Mouse (Mus musculus): ENCODE data around the gene Myh7. TPM values are rescaled to one million over a fixed set of nuclear protein-coding genes. Genes with fewer than 3 reads are reported as not detected.
"Not testable (repeated sequence)": the region's sequence is repeated elsewhere in the genome, so short reads cannot be mapped to it uniquely, and the experiment has no call there.

Myh7 gene
- polyA plus RNA-seq, 1 experiment from 2014 or later: 8.2 TPM

DNA sequence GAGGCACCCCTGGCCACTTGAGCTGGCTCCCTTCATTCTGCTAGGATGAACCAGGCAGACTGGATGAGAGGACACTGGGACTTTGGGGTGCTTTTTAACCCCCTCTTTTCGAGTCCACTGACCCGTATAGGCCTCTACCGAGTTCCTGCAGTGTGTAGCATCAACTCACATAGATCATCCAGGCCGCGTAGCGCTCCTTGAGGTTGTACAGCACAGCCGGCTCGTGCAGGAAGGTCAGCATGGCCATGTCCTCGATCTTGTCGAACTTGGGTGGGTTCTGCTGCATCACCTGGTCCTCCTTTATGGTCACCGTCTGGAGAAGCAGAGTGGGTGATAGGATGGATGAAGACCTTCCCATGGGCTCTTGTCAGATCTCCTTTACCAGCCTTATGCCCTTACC, 30.7 kb downstream of the Myh7 start:
- Histone ChIP-seq H3K27ac (no peak overlapping the region), H3K9ac (no peak overlapping the region), H3K4me1 (replicated peaks) (no peaks in the 10 kb centered on the region), H3K27me3 (0 out of 2 replicates have a peak, but pooled peaks cover 10% of the 10 kb centered on the region), H3K4me3 (no peak overlapping the region), H3K9me3 (no peaks in the 10 kb centered on the region), H3K36me3 (no peaks in the 10 kb centered on the region), H3K4me2 (no peak overlapping the region)
- 90% methylated on average over 11 of the region's 11 CpGs for WGBS
- ATAC-seq (ENCODE audit: low FRiP score): no peak

DNA sequence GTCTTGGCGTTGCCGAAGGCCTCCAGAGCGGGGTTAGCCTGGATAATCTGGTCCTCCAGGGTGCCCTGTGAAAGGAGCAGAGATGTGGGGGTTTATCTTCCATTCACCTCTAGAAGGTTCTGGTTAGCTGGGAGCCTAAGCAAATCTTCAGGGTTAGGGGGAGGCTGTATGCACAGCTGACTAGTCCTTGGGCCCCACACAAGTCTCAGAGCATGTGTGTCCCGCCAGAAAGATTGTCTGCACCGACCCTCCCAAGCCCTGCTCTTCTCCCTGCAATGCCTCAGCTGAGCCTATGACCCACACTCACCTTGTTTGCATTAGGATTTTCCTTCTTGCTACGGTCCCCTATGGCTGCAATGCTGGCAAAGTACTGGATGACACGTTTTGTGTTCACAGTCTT, 31.7 kb downstream of the Myh7 start:
- Histone ChIP-seq H3K4me1 (replicated peaks) (no peaks in the 10 kb centered on the region), H3K9ac (no peak overlapping the region), H3K27ac (no peak overlapping the region), H3K4me2 (no peak overlapping the region), H3K27me3 (0 out of 2 replicates have a peak, but pooled peaks cover 10% of the 10 kb centered on the region), H3K9me3 (no peaks in the 10 kb centered on the region), H3K4me3 (no peak overlapping the region), H3K36me3 (no peaks in the 10 kb centered on the region)
- ATAC-seq (ENCODE audit: low FRiP score): no peak
- WGBS: 89% methylated on average over 7 of the region's 7 CpGs

DNA sequence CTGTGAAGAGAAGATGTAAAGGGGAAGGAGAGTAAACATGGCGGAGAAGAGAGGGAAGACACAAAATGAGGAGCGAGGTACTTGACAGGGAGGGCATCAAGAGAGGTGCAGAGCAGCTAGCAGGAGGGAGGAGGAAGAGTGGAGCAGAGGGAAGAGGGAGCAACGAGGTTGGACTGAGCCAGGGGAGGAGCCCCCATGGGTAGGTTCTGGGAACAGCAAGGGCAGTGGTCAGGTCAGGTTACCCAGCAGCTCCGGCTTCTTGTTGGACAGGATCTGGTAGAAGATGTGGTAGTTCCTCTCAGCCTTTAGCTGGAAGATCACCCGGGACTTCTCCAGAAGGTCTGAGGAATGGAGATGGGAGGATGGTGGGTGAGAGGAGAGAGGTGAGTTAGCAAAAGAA, 32.9 kb downstream of the Myh7 start:
- Histone ChIP-seq H3K27ac (no peak overlapping the region), H3K9ac (no peak overlapping the region), H3K27me3 (0 out of 2 replicates have a peak, but pooled peaks cover 3% of the 10 kb centered on the region), H3K9me3 (no peaks in the 10 kb centered on the region), H3K4me2 (no peak overlapping the region), H3K4me1 (replicated peaks) (no peaks in the 10 kb centered on the region), H3K4me3 (no peak overlapping the region), H3K36me3 (no peaks in the 10 kb centered on the region)
- WGBS: 81% methylated on average over 5 of the region's 5 CpGs
- ATAC-seq (ENCODE audit: low FRiP score): no peak

DNA sequence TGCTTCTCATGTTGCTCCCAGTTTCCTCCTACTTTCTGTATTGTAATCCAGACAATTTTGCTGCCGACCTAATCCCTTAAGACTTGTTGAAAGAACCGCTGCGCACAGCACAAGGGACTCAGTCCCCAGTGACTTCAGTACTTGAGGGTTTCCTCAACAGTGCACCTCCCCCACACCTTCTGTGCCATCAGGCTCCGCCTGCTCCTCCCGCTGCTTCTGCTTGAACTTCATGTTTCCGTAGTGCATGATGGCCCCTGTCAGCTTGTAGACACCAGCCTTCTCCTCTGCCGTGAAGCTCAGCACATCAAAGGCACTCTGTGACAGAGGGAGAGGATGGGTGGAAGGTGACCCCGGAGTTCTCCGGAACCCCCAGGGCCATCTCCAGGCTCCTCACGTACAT, 33.7 kb downstream of the Myh7 start:
- Histone ChIP-seq H3K4me2 (no peak overlapping the region), H3K4me3 (no peak overlapping the region), H3K27me3 (0 out of 2 replicates have a peak, but pooled peaks cover 3% of the 10 kb centered on the region), H3K36me3 (no peaks in the 10 kb centered on the region), H3K9ac (no peak overlapping the region), H3K9me3 (no peaks in the 10 kb centered on the region), H3K4me1 (replicated peaks) (no peaks in the 10 kb centered on the region), H3K27ac (no peak overlapping the region)
- no peak for ATAC-seq (ENCODE audit: low FRiP score)
- 75% methylated on average over 10 of the region's 10 CpGs for WGBS

DNA sequence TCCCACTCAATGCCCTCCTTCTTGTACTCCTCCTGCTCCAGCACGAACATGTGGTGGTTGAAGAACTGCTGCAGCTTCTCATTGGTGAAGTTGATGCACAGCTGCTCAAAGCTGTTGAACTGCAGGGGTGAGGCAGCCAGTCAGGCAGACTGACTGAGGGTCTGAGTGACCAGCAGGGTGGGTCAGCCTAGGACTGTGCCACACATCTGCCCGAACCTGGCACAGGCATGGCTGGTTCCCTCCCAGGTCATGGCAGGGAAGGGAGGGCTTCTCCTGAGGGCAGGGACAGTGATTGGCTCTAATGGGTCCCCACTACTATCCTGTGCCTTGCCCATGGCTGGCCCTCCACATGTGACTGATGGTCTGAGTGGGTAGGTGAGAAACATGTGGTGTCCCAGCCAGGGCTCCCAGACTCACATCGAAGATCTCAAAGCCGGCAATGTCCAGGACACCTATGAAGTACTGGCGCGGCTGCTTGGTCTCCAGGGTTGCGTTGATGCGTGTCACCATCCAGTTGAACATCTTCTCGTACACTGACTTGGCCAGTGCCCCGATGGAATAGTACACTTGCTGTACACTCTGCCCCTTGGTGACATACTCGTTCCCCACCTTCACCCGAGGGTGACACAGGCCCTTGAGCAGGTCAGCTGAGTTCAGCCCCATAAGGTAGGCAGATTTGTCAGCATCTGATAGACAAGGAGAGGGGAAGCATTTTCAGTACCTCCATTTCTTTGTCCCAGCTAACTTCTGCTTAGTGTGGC, 34.4 kb downstream of the Myh7 start:
- not testable (repeated sequence) for H3K9me3 ChIP-seq; H3K4me1 ChIP-seq (replicated peaks); H3K27me3 ChIP-seq; H3K9ac ChIP-seq; H3K4me3 ChIP-seq; H3K4me2 ChIP-seq; H3K27ac ChIP-seq; ATAC-seq (ENCODE audit: low FRiP score); H3K36me3 ChIP-seq
- WGBS: 93% methylated on average over 12 of the region's 12 CpGs

DNA sequence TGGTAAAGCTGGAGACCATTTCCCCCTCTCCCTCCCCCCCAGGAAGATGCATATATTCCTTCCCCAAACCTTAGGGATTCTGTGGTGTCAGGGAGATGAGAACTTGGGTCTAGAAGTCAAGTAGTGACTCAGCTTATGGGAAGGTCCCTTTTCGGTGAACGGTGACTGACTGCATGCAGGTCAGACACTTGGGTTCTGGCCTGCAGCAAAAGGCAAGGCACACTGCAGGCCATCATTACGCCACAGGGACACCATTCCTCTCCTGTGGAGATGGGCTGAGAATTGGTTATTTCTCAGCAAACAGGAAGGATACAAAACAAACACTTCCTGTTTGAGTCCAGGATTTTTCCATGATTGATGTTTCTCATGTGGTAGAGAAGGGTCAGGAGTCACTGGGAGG, 35.2 kb downstream of the Myh7 start:
- Histone ChIP-seq H3K4me1 (replicated peaks) (no peaks in the 10 kb centered on the region), H3K27ac (no peak overlapping the region), H3K9ac (no peak overlapping the region), H3K4me3 (no peak overlapping the region), H3K27me3 (no peaks in the 10 kb centered on the region), H3K9me3 (no peaks in the 10 kb centered on the region), H3K36me3 (no peaks in the 10 kb centered on the region), H3K4me2 (no peak overlapping the region)
- ATAC-seq (ENCODE audit: low FRiP score): no peak
- 87% methylated on average over 3 of the region's 3 CpGs for WGBS

DNA sequence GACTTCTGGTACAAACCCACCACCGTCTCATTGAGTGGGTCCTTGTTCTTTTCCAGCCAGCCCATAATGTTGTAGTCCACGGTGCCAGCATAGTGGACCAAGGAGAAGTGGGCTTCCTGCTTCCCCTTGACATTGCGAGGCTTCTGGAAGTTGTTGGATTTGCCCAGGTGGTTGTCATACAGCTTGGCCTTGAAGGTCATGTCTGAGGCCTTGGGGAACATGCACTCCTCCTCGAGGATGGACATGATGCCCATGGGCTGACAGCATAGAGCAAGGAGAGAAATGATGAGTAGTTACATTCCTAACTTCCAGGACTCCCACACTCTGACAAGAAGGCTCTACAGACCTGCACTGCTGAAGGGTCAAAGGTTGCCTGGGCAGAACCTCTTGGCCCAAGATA, 35.9 kb downstream of the Myh7 start:
- H3K9me3 ChIP-seq: no peaks in the 10 kb centered on the region
- ATAC-seq (ENCODE audit: low FRiP score): no peak
- H3K27ac ChIP-seq: no peak overlapping the region
- H3K4me1 ChIP-seq (replicated peaks): no peaks in the 10 kb centered on the region
- H3K4me3 ChIP-seq: no peak overlapping the region
- no peaks in the 10 kb centered on the region for H3K27me3 ChIP-seq
- H3K9ac ChIP-seq: no peak overlapping the region
- no peaks in the 10 kb centered on the region for H3K36me3 ChIP-seq
- no peak overlapping the region for H3K4me2 ChIP-seq
- WGBS: 82% methylated on average over 4 of the region's 4 CpGs

DNA sequence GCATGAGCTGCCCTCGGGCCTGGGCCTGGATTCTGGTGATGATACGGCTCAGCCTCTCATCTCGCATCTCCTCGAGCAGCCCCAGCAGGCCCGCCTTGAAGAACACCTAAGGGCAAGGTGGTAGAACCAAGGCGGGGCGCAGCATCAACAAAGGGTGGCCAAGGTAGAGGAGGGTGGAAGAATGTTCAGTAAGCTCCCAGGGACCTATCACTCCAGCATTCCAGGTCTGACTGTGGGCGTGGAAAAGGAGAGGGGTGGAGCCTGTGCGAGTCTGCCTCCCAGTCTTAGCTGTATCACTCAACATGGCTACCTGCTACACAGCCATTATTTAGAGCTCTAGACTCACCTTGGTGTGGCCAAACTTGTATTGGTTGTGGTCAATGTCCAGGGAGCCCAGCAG, 37.9 kb downstream of the Myh7 start:
- 91% methylated on average over 9 of the region's 9 CpGs for WGBS

DNA sequence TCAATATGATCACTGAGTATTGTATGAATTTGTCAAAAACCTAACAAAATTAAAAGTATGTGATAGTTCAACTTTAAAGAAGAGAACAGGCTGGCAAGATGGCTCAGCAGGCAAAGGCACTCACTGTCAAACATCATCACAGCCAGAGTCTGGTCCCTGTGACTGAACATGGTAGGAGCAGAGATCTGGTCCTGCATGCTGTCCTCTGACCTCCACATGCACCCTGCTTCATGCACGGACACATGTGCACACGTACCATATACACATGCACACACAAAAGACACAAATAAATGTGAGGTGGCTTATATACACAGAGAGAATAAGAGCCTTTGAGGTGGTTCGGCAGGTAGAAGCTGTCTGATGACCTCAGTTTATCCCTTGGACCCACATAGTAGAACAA, 38.9 kb downstream of the Myh7 start:
- H3K4me3 ChIP-seq: no peak overlapping the region
- 96% methylated on average over 3 of the region's 3 CpGs for WGBS
- no peaks in the 10 kb centered on the region for H3K4me1 ChIP-seq (replicated peaks)
- H3K27ac ChIP-seq: no peak overlapping the region
- H3K9me3 ChIP-seq: no peaks in the 10 kb centered on the region
- H3K36me3 ChIP-seq: no peaks in the 10 kb centered on the region
- H3K27me3 ChIP-seq: no peaks in the 10 kb centered on the region
- no peak overlapping the region for H3K4me2 ChIP-seq
- ATAC-seq (ENCODE audit: low FRiP score): no peak
- H3K9ac ChIP-seq: no peak overlapping the region

More for the DNA sequence above, 37.9 kb downstream of the Myh7 start:
- Histone ChIP-seq H3K4me1 (replicated peaks) (no peaks in the 10 kb centered on the region), H3K9me3 (no peaks in the 10 kb centered on the region), H3K4me2 (no peak overlapping the region), H3K4me3 (no peak overlapping the region), H3K27me3 (no peaks in the 10 kb centered on the region), H3K36me3 (no peaks in the 10 kb centered on the region), H3K9ac (no peak overlapping the region), H3K27ac (no peak overlapping the region)
- ATAC-seq (ENCODE audit: low FRiP score): no peak

DNA sequence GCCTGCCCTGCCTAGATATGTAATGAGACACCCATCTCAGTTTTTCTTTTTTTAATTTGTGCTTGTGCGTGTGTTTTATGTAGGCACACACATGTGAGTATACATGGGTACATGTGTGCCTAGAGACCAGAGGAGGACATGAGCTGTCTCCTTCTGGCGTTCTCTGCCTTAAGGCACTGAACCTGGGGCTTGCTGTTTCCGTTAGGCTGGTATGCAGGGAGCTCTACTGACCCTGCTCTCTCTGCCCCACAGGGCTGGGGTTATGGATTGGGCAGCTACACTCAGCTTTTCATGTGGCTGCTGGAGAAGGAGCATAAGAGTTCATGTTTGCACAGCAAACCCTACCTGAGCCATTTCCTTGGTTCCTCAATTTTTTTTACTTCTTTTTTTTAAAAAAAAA, 40.0 kb downstream of the Myh7 start:
- WGBS: 82% methylated on average over 3 of the region's 3 CpGs

DNA sequence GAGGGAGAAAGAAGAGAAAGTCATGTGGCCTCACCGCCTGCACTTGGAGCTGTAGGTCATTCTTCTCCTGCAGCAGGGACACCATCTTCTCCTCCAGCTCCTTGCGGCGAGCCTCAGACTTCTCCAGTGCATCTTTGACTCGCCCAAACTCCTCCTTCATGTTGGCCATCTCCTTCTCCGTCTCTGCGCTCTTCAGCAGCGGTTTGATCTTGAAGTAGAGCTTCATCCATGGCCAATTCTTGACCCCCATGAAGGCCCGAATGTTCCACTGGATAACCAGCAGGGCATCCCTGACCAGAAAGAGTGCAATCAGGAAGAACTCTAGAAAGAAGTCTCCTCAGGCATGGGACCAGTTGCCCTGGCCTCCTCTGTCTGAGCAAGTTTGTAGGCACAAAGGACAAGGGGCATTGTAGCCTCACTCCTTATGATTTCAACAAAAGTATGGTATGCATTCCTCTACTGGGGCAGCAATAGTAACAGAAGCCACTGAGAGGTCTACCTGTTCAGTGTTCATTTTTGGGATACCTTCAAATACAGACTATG, 40.7 kb downstream of the Myh7 start:
- no peak for ATAC-seq (ENCODE audit: low FRiP score)
- no peak overlapping the region for H3K9ac ChIP-seq
- no peaks in the 10 kb centered on the region for H3K36me3 ChIP-seq
- no peaks in the 10 kb centered on the region for H3K4me1 ChIP-seq (replicated peaks)
- H3K4me2 ChIP-seq: no peak overlapping the region
- H3K4me3 ChIP-seq: no peak overlapping the region
- H3K27ac ChIP-seq: no peak overlapping the region
- no peaks in the 10 kb centered on the region for H3K9me3 ChIP-seq
- WGBS: 96% methylated on average over 8 of the region's 8 CpGs
- H3K27me3 ChIP-seq: 0 out of 2 replicates have a peak, but pooled peaks cover 5% of the 10 kb centered on the region

More for the DNA sequence above, 40.0 kb downstream of the Myh7 start:
- H3K27ac ChIP-seq: no peak overlapping the region
- H3K27me3 ChIP-seq: 0 out of 2 replicates have a peak, but pooled peaks cover 5% of the 10 kb centered on the region
- no peaks in the 10 kb centered on the region for H3K4me1 ChIP-seq (replicated peaks)
- H3K9me3 ChIP-seq: no peaks in the 10 kb centered on the region
- no peak for ATAC-seq (ENCODE audit: low FRiP score)
- H3K4me2 ChIP-seq: no peak overlapping the region
- H3K36me3 ChIP-seq: no peaks in the 10 kb centered on the region
- H3K9ac ChIP-seq: no peak overlapping the region
- no peak overlapping the region for H3K4me3 ChIP-seq

DNA sequence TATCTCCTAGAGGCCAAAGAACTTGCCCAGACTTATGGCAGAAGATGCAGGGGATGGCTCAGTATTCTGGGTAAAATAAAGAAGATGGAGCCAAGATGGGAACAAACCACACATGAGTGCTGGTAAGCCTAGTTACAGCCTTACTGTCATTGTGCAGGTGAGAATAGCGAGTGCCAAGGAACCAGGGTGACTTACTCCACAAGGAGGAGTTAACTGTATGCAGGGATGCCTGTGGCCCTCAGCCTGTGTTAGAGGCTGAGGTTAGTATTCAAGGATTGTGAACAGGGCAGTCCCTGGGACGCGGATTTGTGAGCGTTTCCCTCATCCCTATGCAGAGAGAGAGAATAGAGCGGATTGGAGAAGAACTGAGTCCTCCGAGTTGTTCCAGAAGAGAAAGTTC, 42.8 kb downstream of the Myh7 start:
- Histone ChIP-seq H3K4me2 (no peak overlapping the region), H3K4me1 (replicated peaks) (no peaks in the 10 kb centered on the region), H3K4me3 (no peak overlapping the region), H3K27ac (no peak overlapping the region), H3K36me3 (no peaks in the 10 kb centered on the region), H3K9me3 (no peaks in the 10 kb centered on the region), H3K27me3 (0 out of 2 replicates have a peak, but pooled peaks cover 5% of the 10 kb centered on the region), H3K9ac (no peak overlapping the region)
- WGBS: 84% methylated on average over 6 of the region's 6 CpGs
- ATAC-seq (ENCODE audit: low FRiP score): no peak

DNA sequence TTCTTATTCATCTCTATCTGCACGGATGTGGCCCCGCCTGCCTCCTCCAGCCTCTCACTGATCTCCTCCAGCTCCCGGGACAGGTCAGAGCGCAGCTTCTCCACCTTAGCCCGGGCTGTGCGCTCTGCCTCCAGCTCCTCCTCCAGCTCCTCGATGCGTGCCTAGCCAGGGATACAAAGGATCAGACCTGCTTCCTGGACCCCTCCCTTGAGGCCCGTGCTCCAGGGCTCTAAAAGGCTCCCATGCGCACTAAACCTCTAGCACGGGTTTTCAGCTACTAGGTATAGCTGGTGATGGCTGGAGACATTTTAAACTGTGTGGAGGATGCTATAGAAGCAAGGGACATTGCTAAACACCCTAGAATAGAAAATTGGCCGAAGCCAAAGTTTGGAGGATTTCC, 43.9 kb downstream of the Myh7 start:
- H3K4me2 ChIP-seq: no peak overlapping the region

More for the DNA sequence above, 43.9 kb downstream of the Myh7 start:
- Histone ChIP-seq H3K4me1 (replicated peaks) (no peaks in the 10 kb centered on the region), H3K36me3 (no peaks in the 10 kb centered on the region), H3K27ac (no peak overlapping the region), H3K4me3 (no peak overlapping the region), H3K9me3 (no peaks in the 10 kb centered on the region), H3K9ac (no peak overlapping the region), H3K27me3 (0 out of 2 replicates have a peak, but pooled peaks cover 5% of the 10 kb centered on the region)
- 66% methylated on average over 12 of the region's 12 CpGs for WGBS
- no peak for ATAC-seq (ENCODE audit: low FRiP score)

Data from hindbrain, embryonic 13.5 days (tissue).